Mouse (Mus musculus): ENCODE data around the gene Gm45062. TPM values are rescaled to one million over a fixed set of nuclear protein-coding genes. Genes with fewer than 3 reads are reported as not detected.

Gene Gm45062
- total RNA-seq, 1 experiment = 1.5 TPM

DNA sequence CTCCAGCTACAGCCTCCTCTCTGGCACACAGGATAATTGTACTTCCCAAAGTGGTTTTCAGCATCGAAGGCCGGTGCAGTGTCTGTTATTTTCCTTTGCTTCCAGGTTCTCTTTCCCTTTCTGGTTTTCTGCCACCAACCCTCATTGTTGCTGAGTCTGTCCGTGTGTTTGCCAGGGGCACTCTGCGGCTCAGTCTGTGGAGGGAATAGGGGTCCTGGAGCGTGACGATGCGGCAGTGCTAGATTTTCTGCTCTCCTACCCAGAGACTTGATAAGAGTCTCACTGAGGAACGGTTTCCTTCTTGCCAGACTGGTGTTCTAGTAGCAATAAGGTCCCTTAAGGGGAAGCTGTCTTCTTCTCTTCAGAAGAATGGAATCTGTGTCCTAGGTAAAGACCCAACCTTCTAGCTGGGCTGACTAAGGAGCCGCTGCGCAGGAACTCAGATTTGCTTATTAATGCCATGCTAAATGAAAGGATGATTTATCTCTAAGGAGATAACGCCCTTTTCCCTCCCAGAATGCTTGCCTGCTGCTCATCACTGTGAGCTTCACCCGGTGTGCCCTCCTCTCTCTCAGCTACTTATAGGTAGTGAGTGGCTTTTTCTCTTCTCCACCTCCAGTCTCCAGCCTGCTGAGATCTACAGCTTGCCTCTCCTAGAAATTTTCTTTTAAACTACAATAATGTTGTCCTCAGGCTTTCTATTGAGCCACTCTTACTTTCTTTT is 104.9 kb downstream of the Gm45062 start:
- TF ChIP-seq ZNF384 (IDR thresholded peaks at IDR 0.05; ENCODE audit: low read depth, low read length) (no peak), ZC3H11A (IDR thresholded peaks at IDR 0.05; ENCODE audit: borderline replicate concordance, low read depth, low read length) (no peak), MAFK (IDR thresholded peaks at IDR 0.05; ENCODE audit: insufficient read depth, low read depth, low read length) (no peak), CHD2 (IDR thresholded peaks at IDR 0.05; ENCODE audit: low read depth, low read length) (no peak), HCFC1 (IDR thresholded peaks at IDR 0.05; ENCODE audit: borderline replicate concordance, insufficient read depth, low read length) (no peak)
- DNase-seq (ENCODE audit: low read depth, low spot score) = no peak
- Histone ChIP-seq H3K4me3 (ENCODE audit: insufficient read depth in 1 of 2, low read depth in 1 of 2, low read length in 2 of 2, poor library complexity in 1 of 2, severe bottlenecking in 1 of 2) (no peak overlapping the region), H3K4me1 (ENCODE audit: control insufficient read depth in 2 of 2, insufficient read depth in 2 of 2, low read length in 2 of 2, poor library complexity in 1 of 2) (no peaks in the 10 kb centered on the region), H3K36me3 (ENCODE audit: control insufficient read depth, insufficient read depth, low read length, poor library complexity, severe bottlenecking) (no peaks in the 10 kb centered on the region), H3K9ac (ENCODE audit: insufficient read depth, low read depth, low read length, poor library complexity, severe bottlenecking) (no peak overlapping the region), H3K27ac (ENCODE audit: insufficient read depth, low read depth, low read length, poor library complexity, severe bottlenecking) (no peak overlapping the region), H3K9me3 (ENCODE audit: control insufficient read depth, insufficient read depth, low read depth, low read length) (no peaks in the 10 kb centered on the region)
- in situ Hi-C loops (cut with MboI; ENCODE audit: low sequenced_read_pairs in 2 of 2, unreplicated experiment in 2 of 2) = no loop called here

DNA sequence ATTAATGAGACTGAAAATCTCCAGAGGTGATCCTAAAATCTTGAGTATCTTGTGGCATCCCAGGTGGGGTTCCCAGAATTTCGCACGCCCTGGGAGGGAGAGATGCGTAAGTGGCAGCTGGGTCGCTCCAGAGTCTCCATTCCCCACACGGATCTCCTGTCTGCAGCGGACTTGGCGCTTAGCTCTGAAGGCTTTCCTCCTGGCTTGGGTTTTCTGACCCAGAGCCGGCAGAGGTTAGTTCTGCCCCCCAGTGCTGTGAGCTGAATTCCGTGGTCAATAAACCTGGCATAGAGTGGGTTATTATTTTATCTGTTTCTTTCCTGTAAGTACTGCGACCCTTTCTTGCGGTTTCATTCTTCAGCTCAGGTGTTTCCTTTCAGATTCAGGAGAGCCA is 105.5 kb downstream of the Gm45062 start:
- Histone ChIP-seq H3K9ac (ENCODE audit: insufficient read depth, low read depth, low read length, poor library complexity, severe bottlenecking) (no peak overlapping the region), H3K4me3 (ENCODE audit: insufficient read depth in 1 of 2, low read depth in 1 of 2, low read length in 2 of 2, poor library complexity in 1 of 2, severe bottlenecking in 1 of 2) (no peak overlapping the region), H3K27ac (ENCODE audit: insufficient read depth, low read depth, low read length, poor library complexity, severe bottlenecking) (no peak overlapping the region), H3K9me3 (ENCODE audit: control insufficient read depth, insufficient read depth, low read depth, low read length) (no peaks in the 10 kb centered on the region), H3K4me1 (ENCODE audit: control insufficient read depth in 2 of 2, insufficient read depth in 2 of 2, low read length in 2 of 2, poor library complexity in 1 of 2) (no peaks in the 10 kb centered on the region), H3K36me3 (ENCODE audit: control insufficient read depth, insufficient read depth, low read length, poor library complexity, severe bottlenecking) (no peaks in the 10 kb centered on the region)
- no peak for DNase-seq (ENCODE audit: low read depth, low spot score)
- in situ Hi-C loops (cut with MboI; ENCODE audit: low sequenced_read_pairs in 2 of 2, unreplicated experiment in 2 of 2) = no loop called here
- no peak for TF ChIP-seq ZC3H11A (IDR thresholded peaks at IDR 0.05; ENCODE audit: borderline replicate concordance, low read depth, low read length)
- no peak for TF ChIP-seq CHD2 (IDR thresholded peaks at IDR 0.05; ENCODE audit: low read depth, low read length)
- no peak for TF ChIP-seq MAFK (IDR thresholded peaks at IDR 0.05; ENCODE audit: insufficient read depth, low read depth, low read length)
- TF ChIP-seq ZNF384 (IDR thresholded peaks at IDR 0.05; ENCODE audit: low read depth, low read length) = no peak
- TF ChIP-seq HCFC1 (IDR thresholded peaks at IDR 0.05; ENCODE audit: borderline replicate concordance, insufficient read depth, low read length) = no peak

DNA sequence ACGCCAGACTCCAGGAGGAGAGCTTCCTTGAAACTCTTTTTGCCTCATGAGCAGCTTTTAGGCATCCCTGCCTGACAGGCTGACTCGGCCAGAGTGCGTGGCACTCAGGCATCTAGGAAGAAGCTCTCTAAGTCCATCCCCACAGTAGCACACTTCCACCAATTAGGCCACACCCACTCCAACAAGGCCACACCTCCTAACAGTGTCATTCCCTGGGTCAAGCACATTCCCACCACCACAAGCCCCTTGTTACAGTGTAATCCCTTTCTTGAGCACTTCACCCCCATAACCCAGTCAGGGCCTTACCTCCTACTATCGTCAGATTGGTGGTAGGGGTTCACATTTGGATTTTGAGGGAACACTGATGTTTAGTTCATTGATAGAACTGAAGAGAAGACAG is 108.4 kb downstream of the Gm45062 start:
- in situ Hi-C loops (cut with MboI; ENCODE audit: low sequenced_read_pairs in 2 of 2, unreplicated experiment in 2 of 2) = no loop called here
- Histone ChIP-seq H3K27ac (ENCODE audit: insufficient read depth, low read depth, low read length, poor library complexity, severe bottlenecking) (no peak overlapping the region), H3K9ac (ENCODE audit: insufficient read depth, low read depth, low read length, poor library complexity, severe bottlenecking) (no peak overlapping the region), H3K36me3 (ENCODE audit: control insufficient read depth, insufficient read depth, low read length, poor library complexity, severe bottlenecking) (no peaks in the 10 kb centered on the region), H3K4me1 (ENCODE audit: control insufficient read depth in 2 of 2, insufficient read depth in 2 of 2, low read length in 2 of 2, poor library complexity in 1 of 2) (no peaks in the 10 kb centered on the region), H3K4me3 (ENCODE audit: insufficient read depth in 1 of 2, low read depth in 1 of 2, low read length in 2 of 2, poor library complexity in 1 of 2, severe bottlenecking in 1 of 2) (no peak overlapping the region), H3K9me3 (ENCODE audit: control insufficient read depth, insufficient read depth, low read depth, low read length) (no peaks in the 10 kb centered on the region)
- no peak for TF ChIP-seq MAFK (IDR thresholded peaks at IDR 0.05; ENCODE audit: insufficient read depth, low read depth, low read length)
- peak; percentile 61 for DNase-seq (ENCODE audit: low read depth, low spot score)

DNA sequence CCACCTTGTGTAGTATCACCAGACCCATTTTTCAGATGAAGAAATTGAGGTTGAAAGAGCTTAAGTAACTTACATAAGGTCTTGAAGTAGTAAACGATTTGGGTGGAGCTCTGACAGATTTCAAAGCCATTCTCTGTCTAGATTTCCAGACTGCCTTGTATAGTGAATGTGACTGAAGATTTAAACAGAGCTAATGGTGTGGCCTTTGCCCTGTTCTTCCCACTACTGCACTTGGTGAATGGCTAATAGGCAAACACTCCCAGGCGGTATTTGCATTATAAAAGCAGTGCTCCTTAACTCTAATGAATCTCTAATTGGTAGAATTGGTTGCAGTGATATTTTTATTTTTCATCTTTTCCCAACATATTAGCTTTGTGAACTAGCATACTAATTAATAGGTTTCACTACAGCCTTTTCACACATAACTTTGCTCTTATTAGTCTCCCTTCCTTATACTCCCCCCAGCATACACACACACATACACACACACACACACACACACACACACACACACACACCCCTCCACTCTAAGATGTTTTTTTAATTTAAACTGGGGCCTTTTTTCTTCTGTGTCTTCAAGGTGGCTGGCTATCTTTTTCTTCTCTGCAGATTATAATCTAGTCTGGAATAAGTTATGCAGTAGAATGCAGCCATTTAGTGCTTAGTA is 109.1 kb downstream of the Gm45062 start:
- no peak overlapping the region for H3K4me3 ChIP-seq (ENCODE audit: insufficient read depth in 1 of 2, low read depth in 1 of 2, low read length in 2 of 2, poor library complexity in 1 of 2, severe bottlenecking in 1 of 2)
- H3K9me3 ChIP-seq (ENCODE audit: control insufficient read depth, insufficient read depth, low read depth, low read length) = no peaks in the 10 kb centered on the region
- no peak overlapping the region for H3K9ac ChIP-seq (ENCODE audit: insufficient read depth, low read depth, low read length, poor library complexity, severe bottlenecking)
- H3K4me1 ChIP-seq (ENCODE audit: control insufficient read depth in 2 of 2, insufficient read depth in 2 of 2, low read length in 2 of 2, poor library complexity in 1 of 2) = no peaks in the 10 kb centered on the region
- H3K36me3 ChIP-seq (ENCODE audit: control insufficient read depth, insufficient read depth, low read length, poor library complexity, severe bottlenecking) = no peaks in the 10 kb centered on the region
- no peak for DNase-seq (ENCODE audit: low read depth, low spot score)
- no peak for TF ChIP-seq MAFK (IDR thresholded peaks at IDR 0.05; ENCODE audit: insufficient read depth, low read depth, low read length)
- TF ChIP-seq CHD2 (IDR thresholded peaks at IDR 0.05; ENCODE audit: low read depth, low read length) = no peak
- H3K27ac ChIP-seq (ENCODE audit: insufficient read depth, low read depth, low read length, poor library complexity, severe bottlenecking) = no peak overlapping the region
- in situ Hi-C loops (cut with MboI; ENCODE audit: low sequenced_read_pairs in 2 of 2, unreplicated experiment in 2 of 2) = no loop called here

DNA sequence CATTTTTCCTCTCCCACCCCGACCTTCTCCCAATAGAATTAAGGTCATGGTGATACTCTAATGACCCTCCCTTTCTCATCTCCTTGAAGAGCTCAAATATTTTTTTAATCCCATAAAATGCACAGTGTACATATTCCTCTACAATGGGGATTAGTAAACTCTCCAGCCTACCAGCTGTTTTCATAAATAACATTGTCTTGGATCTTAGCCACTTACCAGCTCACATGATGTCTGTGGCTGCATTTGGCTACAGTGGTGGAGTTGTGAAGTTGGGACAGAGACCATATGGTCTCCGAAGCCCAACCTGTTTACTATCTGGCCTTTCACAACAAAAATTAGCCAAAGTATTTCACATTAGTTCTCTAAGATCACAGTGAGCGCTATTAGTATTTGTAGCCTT is 111.4 kb downstream of the Gm45062 start:
- Histone ChIP-seq H3K9me3 (ENCODE audit: control insufficient read depth, insufficient read depth, low read depth, low read length) (no peaks in the 10 kb centered on the region), H3K27ac (ENCODE audit: insufficient read depth, low read depth, low read length, poor library complexity, severe bottlenecking) (no peak overlapping the region), H3K4me1 (ENCODE audit: control insufficient read depth in 2 of 2, insufficient read depth in 2 of 2, low read length in 2 of 2, poor library complexity in 1 of 2) (no peaks in the 10 kb centered on the region), H3K4me3 (ENCODE audit: insufficient read depth in 1 of 2, low read depth in 1 of 2, low read length in 2 of 2, poor library complexity in 1 of 2, severe bottlenecking in 1 of 2) (no peak overlapping the region), H3K9ac (ENCODE audit: insufficient read depth, low read depth, low read length, poor library complexity, severe bottlenecking) (no peak overlapping the region), H3K36me3 (ENCODE audit: control insufficient read depth, insufficient read depth, low read length, poor library complexity, severe bottlenecking) (no peaks in the 10 kb centered on the region)
- in situ Hi-C loops (cut with MboI; ENCODE audit: low sequenced_read_pairs in 2 of 2, unreplicated experiment in 2 of 2) = no loop called here
- DNase-seq (ENCODE audit: low read depth, low spot score) = no peak
- TF ChIP-seq MAFK (IDR thresholded peaks at IDR 0.05; ENCODE audit: insufficient read depth, low read depth, low read length) (no peak), ZNF384 (IDR thresholded peaks at IDR 0.05; ENCODE audit: low read depth, low read length) (no peak), CHD2 (IDR thresholded peaks at IDR 0.05; ENCODE audit: low read depth, low read length) (no peak), HCFC1 (IDR thresholded peaks at IDR 0.05; ENCODE audit: borderline replicate concordance, insufficient read depth, low read length) (no peak), ZC3H11A (IDR thresholded peaks at IDR 0.05; ENCODE audit: borderline replicate concordance, low read depth, low read length) (no peak)
